Mouse (Mus musculus): ENCODE measurements around the gene Col23a1.

- TF ChIP-seq CTCF (IDR thresholded peaks at IDR 0.05): no peak
- TF ChIP-seq POLR2A (IDR thresholded peaks at IDR 0.05; ENCODE audit: insufficient read depth, low read depth, low read length): no peak
These were observed 305.1 kb downstream of the Col23a1 start for GRCm38 (mm10) chr11:51594715-51595350.

All from heart, adult 2 months (tissue).